Mouse (Mus musculus): ENCODE results near the gene Nat9.
A peak's percentile ranks its signal among the peaks of the same experiment; 100 is the strongest.

Nat9 gene

DNA sequence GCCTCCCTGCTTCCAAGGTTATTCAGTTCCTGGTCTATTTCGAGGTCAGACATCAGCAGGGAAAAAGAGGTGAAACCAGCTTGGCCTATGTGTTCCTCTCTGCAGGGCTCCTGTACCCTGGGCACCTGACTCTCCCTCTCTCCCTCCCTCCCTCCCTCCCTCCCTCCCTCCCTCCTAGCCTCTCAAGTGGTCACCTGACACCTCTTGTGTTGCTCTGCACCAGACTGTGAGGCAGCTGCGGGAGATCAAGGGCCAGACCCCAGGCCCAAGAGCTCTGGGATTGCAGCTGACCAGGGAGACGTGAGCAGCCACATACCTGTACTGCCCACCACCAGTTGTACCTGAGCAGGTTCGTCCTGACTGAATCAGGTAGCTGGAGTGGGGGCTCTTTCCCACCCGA is 27.5 kb upstream of the Nat9 start:
- DNase-seq (ENCODE audit: low spot score), result no peak

DNA sequence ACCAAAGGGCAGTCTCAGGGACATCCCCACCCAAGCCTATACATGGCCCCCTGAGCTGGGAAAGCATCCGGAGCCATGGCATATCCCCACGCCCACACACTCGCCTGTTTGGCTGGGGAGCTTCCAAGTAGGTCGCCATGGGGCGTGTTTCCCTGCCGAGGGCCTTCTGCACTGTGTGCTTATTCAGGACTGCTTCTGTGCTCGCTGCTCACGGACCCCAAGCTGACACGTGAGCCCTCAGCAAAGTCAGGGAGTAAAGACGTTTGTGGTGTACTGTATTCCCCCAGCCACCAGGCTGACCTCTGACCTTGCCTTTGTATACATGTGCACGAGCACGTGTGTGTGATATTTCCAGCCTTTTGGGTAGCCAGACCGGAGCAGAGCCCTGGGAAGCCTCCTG is 24.5 kb upstream of the Nat9 start:
- DNase-seq (ENCODE audit: low spot score), result no peak

- no peak for DNase-seq (ENCODE audit: low spot score)
Observed at GRCm38 (mm10) chr11:115209958-115210357, 22.3 kb upstream of the Nat9 start.

DNA sequence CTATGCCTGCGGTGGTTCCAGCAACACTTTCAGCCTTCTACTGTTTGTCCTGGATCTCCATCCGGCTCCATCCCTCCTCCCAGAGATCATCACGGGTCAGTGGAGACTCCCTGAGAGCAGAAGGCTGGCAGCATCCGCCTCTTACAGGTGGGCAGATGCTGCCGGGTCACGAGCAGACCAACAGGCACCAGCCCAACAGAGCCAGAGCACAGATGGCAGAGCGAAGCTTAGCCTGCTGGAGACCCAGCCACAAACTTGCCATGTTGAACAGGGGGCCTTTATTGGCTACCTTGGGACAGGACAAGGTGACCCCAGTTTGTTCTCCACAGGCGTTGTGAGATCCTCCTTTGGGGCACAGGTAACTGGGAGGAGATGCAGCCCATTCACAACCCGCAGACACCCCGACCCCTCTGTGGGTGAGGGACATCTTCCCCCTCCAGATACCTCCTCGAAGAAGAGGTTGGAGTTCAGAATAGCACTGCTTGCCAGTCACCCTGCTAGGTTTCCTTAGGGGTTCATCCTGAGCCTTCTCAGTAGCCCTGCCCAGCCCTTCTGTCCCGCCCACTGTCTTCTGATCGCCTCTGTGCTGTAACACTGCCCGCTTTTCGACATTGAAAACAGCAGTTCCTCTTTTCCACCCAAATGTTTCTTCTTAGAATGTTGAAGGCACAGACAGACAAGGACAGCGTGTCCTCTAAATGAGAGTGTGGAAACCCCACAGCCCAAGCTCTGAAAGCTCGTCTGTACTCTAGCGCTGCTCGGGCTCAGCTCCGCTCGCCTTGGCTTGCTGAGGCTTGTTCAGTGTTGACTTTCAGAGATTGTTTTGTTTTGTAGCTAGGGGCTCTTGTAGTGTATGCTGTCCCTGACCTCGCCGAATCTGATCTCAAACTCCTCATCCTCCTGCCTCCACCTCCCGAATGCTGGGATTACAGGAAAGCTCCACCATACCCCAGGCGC is 21.4 kb upstream of the Nat9 start:
- no peak for DNase-seq (ENCODE audit: low spot score)

DNA sequence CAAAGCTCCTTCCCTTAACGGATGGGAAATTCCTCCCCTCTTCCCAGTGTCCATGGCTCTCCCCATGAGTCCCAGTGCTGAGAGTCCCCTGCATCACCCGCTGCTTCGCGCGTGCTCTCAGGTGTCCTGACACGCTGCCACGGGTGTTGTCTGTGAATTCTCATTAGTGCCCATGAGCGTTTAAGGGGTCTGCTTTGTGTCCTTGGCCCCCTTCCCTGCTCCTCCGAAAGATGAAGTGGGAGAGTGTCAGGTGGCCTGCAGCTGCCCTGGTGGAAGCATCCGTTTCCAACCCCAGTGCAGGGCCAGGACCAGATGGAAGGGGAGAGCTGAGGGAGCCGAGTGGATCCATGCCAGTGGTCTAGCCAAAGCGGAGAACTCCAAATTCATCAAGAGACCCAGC is 20.5 kb upstream of the Nat9 start:
- no peak for DNase-seq (ENCODE audit: low spot score)

DNA sequence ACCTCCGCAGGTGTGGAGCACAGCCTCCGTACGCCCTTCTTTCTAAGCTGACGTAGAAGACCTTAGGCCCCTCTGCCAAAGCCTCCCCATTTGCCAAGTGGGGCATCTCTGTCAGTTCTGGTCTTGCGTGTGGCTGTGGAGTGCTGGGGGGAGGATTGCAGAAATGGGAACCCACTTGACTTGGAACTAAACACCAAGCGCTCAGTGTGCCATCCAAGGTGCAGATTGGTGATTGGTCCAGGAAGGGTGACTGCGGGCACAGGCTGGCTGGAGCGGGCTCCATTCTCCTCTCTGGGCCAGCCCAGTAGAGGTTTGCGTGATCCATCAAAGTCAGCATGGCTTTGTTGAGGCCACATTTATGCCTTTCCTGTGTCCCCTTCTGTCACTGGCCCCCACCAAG is 15.1 kb upstream of the Nat9 start:
- DNase-seq (ENCODE audit: low spot score), result no peak

- DNase-seq (ENCODE audit: low spot score), result peak; percentile 83
Observed at GRCm38 (mm10) chr11:115202316-115202715, 14.7 kb upstream of the Nat9 start.

- DNase-seq (ENCODE audit: low spot score), result no peak
Observed at GRCm38 (mm10) chr11:115200520-115200919, 12.9 kb upstream of the Nat9 start.

GRCm38 (mm10) chr11:115198932-115199384 is 11.3 kb upstream of the Nat9 start:
- no peak for DNase-seq (ENCODE audit: low spot score)

- no peak for DNase-seq (ENCODE audit: low spot score)
Observed at GRCm38 (mm10) chr11:115197558-115197957, 9.9 kb upstream of the Nat9 start.

GRCm38 (mm10) chr11:115195933-115196332 is 8.3 kb upstream of the Nat9 start:
- DNase-seq (ENCODE audit: low spot score), result no peak

DNA sequence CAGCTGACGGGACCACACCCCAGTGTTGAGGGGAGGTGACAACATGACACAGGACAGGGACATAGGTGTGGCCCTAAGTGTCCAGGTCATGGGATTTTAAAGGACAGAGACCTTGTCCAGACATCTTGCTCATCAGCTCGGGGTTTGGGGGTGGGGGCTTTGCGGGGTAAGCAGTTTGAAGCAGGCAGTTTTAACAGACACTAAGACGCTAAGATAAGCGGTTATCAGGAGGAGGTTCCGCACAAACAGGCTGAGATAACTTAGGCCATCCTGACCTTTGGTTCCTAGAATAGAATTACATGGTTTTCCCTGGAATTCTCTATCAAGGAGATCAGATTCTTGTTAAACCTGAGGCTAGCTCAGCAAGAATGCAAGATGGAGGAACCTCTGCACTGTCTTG is 7.0 kb upstream of the Nat9 start:
- no peak for DNase-seq (ENCODE audit: low spot score)

GRCm38 (mm10) chr11:115192180-115192579 is 4.5 kb upstream of the Nat9 start:
- no peak for DNase-seq (ENCODE audit: low spot score)

- DNase-seq (ENCODE audit: low spot score), result no peak
Observed at GRCm38 (mm10) chr11:115189304-115189703, 1.6 kb upstream of the Nat9 start.

GRCm38 (mm10) chr11:115188539-115189231 is 1.0 kb upstream of the Nat9 start:
- DNase-seq (ENCODE audit: low spot score), result no peak

- peak; percentile 98 for DNase-seq (ENCODE audit: low spot score)
Observed at GRCm38 (mm10) chr11:115187224-115187639, 427 bp downstream of the Nat9 start, which contains the start of gene Tmem104. Gene Tmem104, plus strand, starts transcription at chr11:115187487.

- peak; percentile 51 for DNase-seq (ENCODE audit: low spot score)
Observed at GRCm38 (mm10) chr11:115184973-115185372, 2.7 kb downstream of the Nat9 start.

DNA sequence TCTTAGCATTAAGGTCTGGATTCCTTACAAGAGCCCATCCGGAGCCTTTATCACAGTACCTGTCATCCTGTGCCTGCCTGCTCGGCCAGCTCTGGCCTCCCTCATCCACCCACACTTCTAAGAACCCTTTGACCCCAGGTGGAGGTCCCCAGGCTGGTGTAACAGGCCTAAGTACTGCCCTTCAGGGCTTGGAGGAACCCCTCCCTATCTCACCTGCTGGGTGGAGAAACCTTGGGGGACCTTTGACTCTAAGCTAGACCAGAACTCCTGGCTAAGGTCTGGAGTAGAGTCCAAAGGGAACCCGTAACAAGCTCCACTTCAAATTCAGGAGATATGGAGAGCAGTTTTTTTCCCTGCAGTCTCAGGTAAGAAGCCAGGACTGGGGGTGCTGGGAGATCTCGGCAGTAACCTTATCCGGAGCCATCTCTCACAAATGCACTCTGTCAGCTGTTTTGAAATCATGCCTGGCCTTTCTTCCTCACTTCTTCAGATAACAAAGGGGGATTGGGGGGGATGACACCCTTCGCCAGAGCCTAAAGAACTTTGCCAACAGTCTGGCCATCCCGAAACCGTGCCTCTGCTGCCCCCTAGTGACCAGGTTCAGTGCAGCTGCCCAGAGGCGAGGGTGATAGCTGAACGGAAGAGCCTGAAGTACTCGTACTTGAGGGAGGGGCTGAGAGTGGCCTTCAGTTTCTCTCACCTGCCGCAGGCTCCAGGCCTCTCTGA is 5.6 kb downstream of the Nat9 start:
- peak; percentile 69 for DNase-seq (ENCODE audit: low spot score)

- DNase-seq (ENCODE audit: low spot score), result peak; percentile 48
Observed at GRCm38 (mm10) chr11:115179881-115180280, 7.8 kb downstream of the Nat9 start.

DNA sequence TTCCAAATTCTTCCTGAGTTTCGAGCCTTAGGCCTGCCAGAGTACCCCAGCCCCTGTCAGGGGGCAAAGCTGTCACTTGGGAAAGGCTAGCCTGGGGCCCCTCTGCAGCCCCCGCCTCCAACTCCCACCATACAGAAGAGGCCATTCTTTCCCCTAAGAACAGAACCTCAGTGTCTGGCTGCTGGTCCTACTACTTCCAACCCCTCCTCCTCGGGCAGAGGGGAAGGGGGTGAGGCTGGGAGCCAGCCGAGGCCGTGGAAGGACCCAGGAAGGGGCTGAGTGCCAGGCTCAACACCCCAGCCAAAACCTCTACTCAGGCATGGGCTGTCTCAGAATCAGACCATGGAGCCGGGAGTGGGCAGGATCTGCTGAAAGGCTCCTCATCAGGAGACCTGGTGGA is 8.5 kb downstream of the Nat9 start:
- no peak for DNase-seq (ENCODE audit: low spot score)

DNA sequence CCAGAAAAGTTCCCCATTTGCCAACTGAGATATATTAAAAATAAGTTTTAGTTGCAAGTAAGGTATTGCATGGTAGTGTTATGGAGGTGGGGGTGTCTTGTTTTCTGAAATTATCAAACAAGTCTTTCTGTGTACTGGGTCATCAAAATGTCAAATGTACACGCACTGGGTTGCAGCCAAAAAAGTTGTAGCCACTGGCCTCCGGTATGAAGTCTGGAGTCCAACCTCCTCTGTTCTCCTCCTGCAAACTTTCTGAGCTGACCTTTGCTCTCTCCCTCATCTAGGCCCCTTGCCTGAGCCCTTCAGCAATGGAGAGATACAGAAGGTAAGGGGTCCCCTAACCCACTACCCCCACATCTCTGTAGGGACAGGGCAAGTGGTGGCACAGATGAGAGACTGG is 8.9 kb downstream of the Nat9 start:
- DNase-seq (ENCODE audit: low spot score), result no peak

DNA sequence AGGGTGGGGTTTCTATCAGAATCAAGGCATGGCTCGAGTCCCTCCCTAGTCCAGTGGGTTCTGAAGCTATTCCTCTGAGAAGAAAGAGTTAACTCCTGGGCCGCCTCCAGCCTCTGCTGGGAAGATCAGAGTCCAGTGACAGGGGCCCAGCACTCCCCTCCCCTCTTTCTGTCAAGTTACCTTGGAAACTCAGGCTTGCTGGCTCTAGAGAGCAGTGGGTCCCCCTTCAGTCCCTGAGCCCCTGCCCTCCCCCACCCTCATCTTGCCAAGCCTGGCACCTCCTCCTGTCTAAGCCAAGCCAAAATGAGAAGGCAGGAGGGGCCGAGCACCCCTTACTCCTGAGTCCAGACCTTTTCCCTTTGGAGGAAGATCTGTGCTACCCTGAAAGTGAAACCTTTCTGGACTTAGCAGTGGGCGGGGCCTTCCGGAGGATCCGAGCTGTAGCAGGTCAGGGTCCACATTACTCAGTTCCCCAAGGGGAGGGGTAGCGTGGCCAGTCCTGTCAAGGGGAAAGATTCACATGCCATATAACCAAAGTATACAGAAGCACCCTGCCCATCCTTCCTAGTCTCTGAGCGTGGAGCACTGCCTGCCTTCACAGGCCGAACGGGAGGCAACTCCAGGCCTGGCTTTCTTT is 10.0 kb downstream of the Nat9 start:
- DNase-seq (ENCODE audit: low spot score), result no peak
